Mouse (Mus musculus): ENCODE results near the gene Lgals1. TPM values are rescaled to one million over a fixed set of nuclear protein-coding genes. Genes with fewer than 3 reads are reported as not detected.
A peak's percentile ranks its signal among the peaks of the same experiment; 100 is the strongest.

Lgals1 gene
- total and polyA plus RNA-seq, 2 experiments from 2014 or later: 46.2 to 76.8 TPM

DNA sequence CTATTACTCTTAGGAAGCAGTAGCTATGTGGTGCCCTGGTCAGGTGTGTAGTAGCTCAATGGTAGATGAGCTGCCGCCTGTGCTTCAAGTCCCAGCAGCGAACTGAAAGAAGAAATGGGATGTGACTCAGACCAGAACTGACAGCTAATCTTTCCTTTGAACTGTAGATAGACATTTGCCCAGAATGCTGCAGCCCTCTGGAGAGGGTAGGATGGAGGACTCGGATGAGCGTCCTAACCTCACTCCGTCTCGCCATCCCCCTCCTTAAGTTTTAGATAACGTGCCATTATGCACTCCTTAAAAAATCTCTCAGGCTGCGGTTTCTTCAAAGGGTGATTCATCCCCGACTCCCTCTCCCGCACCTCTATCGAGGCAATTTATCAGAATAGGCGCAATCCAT is 6.6 kb upstream of the Lgals1 start:
- H3K4me2 ChIP-seq (ENCODE audit: low read depth, low read length, poor library complexity, severe bottlenecking): no peak overlapping the region
- H3K4me1 ChIP-seq (ENCODE audit: insufficient read depth, low read length): no peaks in the 10 kb centered on the region; the same call in 1 of the 2 replicates
- DNase-seq (ENCODE audit: low spot score): no peak
- no peak overlapping the region for H3K27ac ChIP-seq (ENCODE audit: low read depth, low read length)
- no peaks in the 10 kb centered on the region for H3K27me3 ChIP-seq (ENCODE audit: insufficient read depth, low read length)
- no peak overlapping the region for H3K9ac ChIP-seq (replicated peaks; ENCODE audit: low read length, poor library complexity, severe bottlenecking)
- 84% methylated on average over 12 of the region's 12 CpGs for WGBS
- H3K36me3 ChIP-seq (ENCODE audit: insufficient read depth, low read length): peaks cover 20% of the 10 kb centered on the region
- no peak overlapping the region for H3K4me3 ChIP-seq (ENCODE audit: low read depth, low read length)
- TF ChIP-seq CTCF (IDR thresholded peaks at IDR 0.05): no peak
- ATAC-seq (ENCODE audit: low FRiP score): no peak
- no peaks in the 10 kb centered on the region for H3K9me3 ChIP-seq (ENCODE audit: low read length)

DNA sequence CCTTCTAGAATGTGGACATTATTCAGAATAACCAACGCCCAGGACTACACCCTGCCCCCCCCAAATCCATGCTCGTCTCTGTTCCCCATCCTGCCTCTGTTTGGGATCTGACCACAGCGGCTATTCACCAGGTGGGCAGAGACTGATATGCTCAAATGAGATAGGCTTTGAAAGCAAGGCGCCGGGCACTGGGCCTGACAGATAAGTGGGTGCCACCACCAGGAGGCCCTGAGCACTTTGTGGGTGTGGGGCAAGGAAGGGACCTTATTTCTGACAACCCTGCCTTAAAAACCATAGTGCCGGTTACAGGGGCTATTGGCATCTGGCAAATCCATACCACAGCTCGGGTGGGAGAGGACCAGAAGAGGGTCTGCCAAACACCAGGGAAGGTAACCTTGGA is 3.8 kb upstream of the Lgals1 start:
- WGBS: 88% methylated on average over 7 of the region's 7 CpGs
- Histone ChIP-seq H3K9me3 (ENCODE audit: low read length) (no peaks in the 10 kb centered on the region), H3K27me3 (ENCODE audit: insufficient read depth, low read length) (peaks cover 9% of the 10 kb centered on the region; the same call in 1 of the 2 replicates), H3K36me3 (ENCODE audit: insufficient read depth, low read length) (peaks cover 15% of the 10 kb centered on the region), H3K4me2 (ENCODE audit: low read depth, low read length, poor library complexity, severe bottlenecking) (no peak overlapping the region), H3K9ac (replicated peaks; ENCODE audit: low read length, poor library complexity, severe bottlenecking) (no peak overlapping the region), H3K4me1 (ENCODE audit: insufficient read depth, low read length) (no peaks in the 10 kb centered on the region), H3K4me3 (ENCODE audit: low read depth, low read length) (no peak overlapping the region), H3K27ac (ENCODE audit: low read depth, low read length) (no peak overlapping the region)
- no peak for ATAC-seq (ENCODE audit: low FRiP score)
- no peak for TF ChIP-seq CTCF (IDR thresholded peaks at IDR 0.05)
- no peak for DNase-seq (ENCODE audit: low spot score)

DNA sequence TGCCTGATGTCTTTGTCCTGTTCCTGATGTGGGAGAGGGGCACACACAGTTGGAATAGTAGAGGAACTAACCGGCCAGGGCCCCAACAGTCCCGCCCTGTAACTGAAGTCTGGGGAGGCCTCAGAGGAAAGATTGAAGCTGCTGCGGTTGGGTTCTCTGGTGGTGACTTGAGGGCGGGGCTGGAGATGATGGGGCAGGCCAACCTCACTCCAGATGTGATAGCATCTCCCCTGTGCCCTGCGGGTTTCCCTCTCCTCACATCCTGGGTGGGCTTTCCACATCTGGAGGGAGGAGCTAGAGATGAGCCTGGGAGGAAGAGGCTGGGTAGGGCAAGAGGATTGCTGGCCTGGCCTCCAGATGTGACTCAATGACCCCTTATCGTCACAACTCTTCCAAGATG is 2.9 kb upstream of the Lgals1 start:
- Histone ChIP-seq H3K36me3 (ENCODE audit: insufficient read depth, low read length) (peaks cover 9% of the 10 kb centered on the region), H3K4me3 (ENCODE audit: low read depth, low read length) (no peak overlapping the region), H3K4me1 (ENCODE audit: insufficient read depth, low read length) (0 out of 2 replicates have a peak, but pooled peaks cover 4% of the 10 kb centered on the region), H3K27me3 (ENCODE audit: insufficient read depth, low read length) (peaks cover 9% of the 10 kb centered on the region), H3K9ac (replicated peaks; ENCODE audit: low read length, poor library complexity, severe bottlenecking) (no peak overlapping the region), H3K4me2 (ENCODE audit: low read depth, low read length, poor library complexity, severe bottlenecking) (no peak overlapping the region), H3K27ac (ENCODE audit: low read depth, low read length) (no peak overlapping the region), H3K9me3 (ENCODE audit: low read length) (no peaks in the 10 kb centered on the region)
- ATAC-seq (ENCODE audit: low FRiP score): no peak
- no peak for DNase-seq (ENCODE audit: low spot score)
- 83% methylated on average over 6 of the region's 6 CpGs for WGBS
- TF ChIP-seq CTCF (IDR thresholded peaks at IDR 0.05): no peak

- no peak for TF ChIP-seq CTCF (IDR thresholded peaks at IDR 0.05)
- ATAC-seq (ENCODE audit: low FRiP score): no peak
- H3K4me1 ChIP-seq (ENCODE audit: insufficient read depth, low read length): 0 out of 2 replicates have a peak, but pooled peaks cover 4% of the 10 kb centered on the region
- 0 out of 2 replicates have a peak, but pooled peaks cover 2% of the 10 kb centered on the region for H3K36me3 ChIP-seq (ENCODE audit: insufficient read depth, low read length)
- no peak overlapping the region for H3K4me2 ChIP-seq (ENCODE audit: low read depth, low read length, poor library complexity, severe bottlenecking)
- H3K9ac ChIP-seq (replicated peaks; ENCODE audit: low read length, poor library complexity, severe bottlenecking): no peak overlapping the region
- DNase-seq (ENCODE audit: low spot score): no peak
- H3K27ac ChIP-seq (ENCODE audit: low read depth, low read length): no peak overlapping the region
- H3K9me3 ChIP-seq (ENCODE audit: low read length): no peaks in the 10 kb centered on the region
- H3K27me3 ChIP-seq (ENCODE audit: insufficient read depth, low read length): peaks cover 9% of the 10 kb centered on the region
- no peak overlapping the region for H3K4me3 ChIP-seq (ENCODE audit: low read depth, low read length)
- WGBS: 37% methylated on average over 8 of the region's 8 CpGs
Observed at GRCm38 (mm10) chr15:78925129-78925528, 1.4 kb upstream of the Lgals1 start.

GRCm38 (mm10) chr15:78927021-78927787 is 679 bp downstream of the Lgals1 start:
- no peak for TF ChIP-seq CTCF (IDR thresholded peaks at IDR 0.05)
- Histone ChIP-seq H3K4me1 (ENCODE audit: insufficient read depth, low read length) (0 out of 2 replicates have a peak, but pooled peaks cover 4% of the 10 kb centered on the region), H3K27ac (ENCODE audit: low read depth, low read length) (no peak overlapping the region), H3K4me2 (ENCODE audit: low read depth, low read length, poor library complexity, severe bottlenecking) (peak overlapping the region; percentile 53; the same call in 1 of the 2 replicates), H3K27me3 (ENCODE audit: insufficient read depth, low read length) (peaks cover 9% of the 10 kb centered on the region), H3K36me3 (ENCODE audit: insufficient read depth, low read length) (no peaks in the 10 kb centered on the region), H3K4me3 (ENCODE audit: low read depth, low read length) (peak overlapping the region; percentile 27; the same call in 1 of the 2 replicates), H3K9me3 (ENCODE audit: low read length) (no peaks in the 10 kb centered on the region), H3K9ac (replicated peaks; ENCODE audit: low read length, poor library complexity, severe bottlenecking) (no peak overlapping the region; the same call in 1 of the 2 replicates)
- whole genome bisulfite sequencing: 25% methylated on average over 15 of the region's 15 CpGs
- DNase-seq (ENCODE audit: low spot score): no peak
- no peak for ATAC-seq (ENCODE audit: low FRiP score)

DNA sequence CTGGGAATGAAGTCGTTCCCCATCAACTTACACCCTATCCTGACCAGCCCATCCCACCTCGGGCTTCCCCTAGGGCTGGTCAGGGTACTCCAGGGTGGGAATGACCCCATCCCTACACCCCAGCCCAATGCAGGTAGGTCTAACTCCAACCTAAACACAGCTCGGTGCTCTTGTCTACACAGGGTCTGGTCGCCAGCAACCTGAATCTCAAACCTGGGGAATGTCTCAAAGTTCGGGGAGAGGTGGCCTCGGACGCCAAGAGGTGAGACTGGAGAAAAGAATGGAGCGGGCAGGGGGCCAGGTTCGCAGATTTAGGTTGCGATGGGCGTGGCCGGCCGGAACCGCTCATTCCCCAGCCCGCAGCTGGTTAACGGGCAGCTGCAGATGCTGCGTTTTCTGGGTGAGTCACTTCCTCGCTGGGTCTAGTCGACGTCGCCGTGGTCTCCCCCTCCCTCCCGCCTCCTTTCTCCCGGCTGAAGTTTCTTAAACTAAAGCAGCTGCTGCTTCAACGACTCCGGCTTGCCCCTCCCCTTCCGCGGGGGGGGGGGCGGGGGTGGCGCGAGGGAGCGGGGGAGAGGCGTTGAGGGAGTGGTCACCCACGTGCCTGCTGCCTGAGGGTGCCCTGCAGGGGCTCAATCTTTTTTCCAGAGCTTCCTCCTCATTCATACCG is 1.4 kb downstream of the Lgals1 start:
- ATAC-seq (ENCODE audit: low FRiP score) (no peak), DNase-seq (ENCODE audit: low spot score) (peak; percentile 24)
- no peaks in the 10 kb centered on the region for H3K9me3 ChIP-seq (ENCODE audit: low read length)
- H3K4me1 ChIP-seq (ENCODE audit: insufficient read depth, low read length): 0 out of 2 replicates have a peak, but pooled peaks cover 4% of the 10 kb centered on the region
- no peak overlapping the region; the same call in 1 of the 2 replicates for H3K27ac ChIP-seq (ENCODE audit: low read depth, low read length)
- no peak for TF ChIP-seq CTCF (IDR thresholded peaks at IDR 0.05)
- H3K4me2 ChIP-seq (ENCODE audit: low read depth, low read length, poor library complexity, severe bottlenecking): peak overlapping the region; percentile 53
- H3K36me3 ChIP-seq (ENCODE audit: insufficient read depth, low read length): no peaks in the 10 kb centered on the region
- H3K9ac ChIP-seq (replicated peaks; ENCODE audit: low read length, poor library complexity, severe bottlenecking): no peak overlapping the region
- peaks cover 9% of the 10 kb centered on the region for H3K27me3 ChIP-seq (ENCODE audit: insufficient read depth, low read length)
- peak overlapping the region; percentile 27 for H3K4me3 ChIP-seq (ENCODE audit: low read depth, low read length)
- WGBS: under 1% methylated on average over 32 of the region's 35 CpGs

Measured in midbrain, postnatal 0 days (tissue).